Mouse (Mus musculus) liver, embryonic 13.5 days (tissue): ENCODE measurements around the gene Padi1. TPM values are rescaled to one million over a fixed set of nuclear protein-coding genes. Genes with fewer than 3 reads are reported as not detected.
A peak's percentile ranks its signal among the peaks of the same experiment; 100 is the strongest.

Source experiments
- ATAC-seq: fragments of 200-750 bp; cut with Nextera tagmentation; 2 replicates; pipeline ENCODE4 v1.8.0; 2017; ENCODE audit warnings: low read depth, mild to moderate bottlenecking, moderate number of reproducible peaks, moderate library complexity
- DNase-seq: peaks from one replicate; pipeline ENCODE4 v3.0.0; 2022
- H3K27ac ChIP-seq: fragments of 300-500 bp; sonication (generic); 2 replicates; pipeline ENCODE4 v1.5.1; 2015; ENCODE audit warnings: moderate library complexity, mild to moderate bottlenecking, inconsistent platforms
- H3K27me3 ChIP-seq: fragments of 300-500 bp; sonication (generic); 2 replicates; pipeline ENCODE4 v1.6.1; 2015; ENCODE audit warnings: mild to moderate bottlenecking, inconsistent platforms
- H3K36me3 ChIP-seq: fragments of 300-500 bp; sonication (generic); 2 replicates; pipeline ENCODE4 v1.6.1; 2015; ENCODE audit warnings: mild to moderate bottlenecking, inconsistent platforms
- H3K4me1 ChIP-seq: fragments of 300-500 bp; sonication (generic); replicated peaks from 2 replicates; pipeline ENCODE4 v1.6.1; 2015; ENCODE audit warnings: inconsistent platforms
- H3K4me2 ChIP-seq: fragments of 300-500 bp; sonication (generic); 2 replicates; pipeline ENCODE4 v1.6.1; 2015; ENCODE audit warnings: inconsistent platforms, mild to moderate bottlenecking, moderate library complexity
- H3K4me3 ChIP-seq: fragments of 300-500 bp; sonication (generic); replicated peaks from 2 replicates; pipeline ENCODE4 v1.5.1; 2015; ENCODE audit warnings: mild to moderate bottlenecking, inconsistent platforms
- H3K9ac ChIP-seq: fragments of 300-500 bp; sonication (generic); 2 replicates; pipeline ENCODE4 v1.6.1; 2015; ENCODE audit warnings: mild to moderate bottlenecking, inconsistent platforms
- H3K9me3 ChIP-seq: fragments of 300-500 bp; sonication (generic); replicated peaks from 2 replicates; pipeline ENCODE4 v1.6.1; 2016; ENCODE audit warnings: inconsistent platforms
- WGBS: fragments of 180-500 bp; shearing (Covaris S2); methylation state at CpG from one replicate; pipeline ENCODE4 v1.1.7; 2015; ENCODE audit not compliant: insufficient replicate concordance; 5-methylcytosine and 5-hydroxymethylcytosine counted together
- polyA plus RNA-seq: library from polyadenylated mRNA; unstranded; fragments of >200 nt; fragmentation: Nextera tagmentation; extraction: Ambion mirVana; gene quantifications from 2 replicates; pipeline ENCODE4 v1.2.1, GENCODE M21; 2015

The Padi1 gene
- polyA plus RNA-seq, 1 experiment from 2014 or later: 0.03 TPM

- H3K4me2 ChIP-seq: no peak overlapping the region
- no peaks in the 10 kb centered on the region for H3K9me3 ChIP-seq
- WGBS: 52% methylated on average over 3 of the region's 3 CpGs
- H3K27ac ChIP-seq: no peak overlapping the region
- no peak for DNase-seq
- peaks cover 15% of the 10 kb centered on the region for H3K27me3 ChIP-seq
- no peak overlapping the region for H3K9ac ChIP-seq
- H3K4me1 ChIP-seq: no peaks in the 10 kb centered on the region
- H3K36me3 ChIP-seq: no peaks in the 10 kb centered on the region
- H3K4me3 ChIP-seq: no peak overlapping the region
- ATAC-seq: no peak
Observed at GRCm38 (mm10) chr4:140801364-140801763, 44.2 kb downstream of the Padi1 start.

- no peaks in the 10 kb centered on the region for H3K4me1 ChIP-seq
- H3K4me2 ChIP-seq: no peak overlapping the region
- DNase-seq (no peak), ATAC-seq (no peak)
- no peak overlapping the region for H3K4me3 ChIP-seq
- H3K9me3 ChIP-seq: no peaks in the 10 kb centered on the region
- no peak overlapping the region for H3K27ac ChIP-seq
- WGBS: 65% methylated on average over 3 of the region's 3 CpGs
- no peak overlapping the region for H3K9ac ChIP-seq
- no peaks in the 10 kb centered on the region for H3K36me3 ChIP-seq
- H3K27me3 ChIP-seq: peaks cover 9% of the 10 kb centered on the region; the same call in 1 of the 2 replicates
Observed at GRCm38 (mm10) chr4:140796786-140797185, 48.8 kb downstream of the Padi1 start.

GRCm38 (mm10) chr4:140794678-140795077 lies 50.9 kb downstream of the Padi1 start:
- H3K4me1 ChIP-seq: no peaks in the 10 kb centered on the region

GRCm38 (mm10) chr4:140793795-140794194 lies 51.8 kb downstream of the Padi1 start:
- Histone ChIP-seq H3K27me3 (peaks cover 9% of the 10 kb centered on the region; the same call in 1 of the 2 replicates), H3K4me1 (peaks cover 3% of the 10 kb centered on the region; the same call in 1 of the 2 replicates), H3K4me3 (no peak overlapping the region), H3K36me3 (no peaks in the 10 kb centered on the region), H3K27ac (no peak overlapping the region), H3K9ac (no peak overlapping the region), H3K9me3 (no peaks in the 10 kb centered on the region), H3K4me2 (no peak overlapping the region)
- ATAC-seq (no peak), DNase-seq (no peak)
- WGBS: 60% methylated on average over 9 of the region's 9 CpGs

More at GRCm38 (mm10) chr4:140794678-140795077, 50.9 kb downstream of the Padi1 start:
- no peaks in the 10 kb centered on the region for H3K9me3 ChIP-seq
- WGBS: 78% methylated on average over 9 of the region's 9 CpGs
- ATAC-seq: no peak
- H3K4me3 ChIP-seq: no peak overlapping the region
- no peak overlapping the region for H3K4me2 ChIP-seq
- H3K27me3 ChIP-seq: peaks cover 9% of the 10 kb centered on the region; the same call in 1 of the 2 replicates
- no peak overlapping the region for H3K9ac ChIP-seq
- DNase-seq: no peak
- no peaks in the 10 kb centered on the region for H3K36me3 ChIP-seq
- H3K27ac ChIP-seq: no peak overlapping the region

- no peaks in the 10 kb centered on the region for H3K36me3 ChIP-seq
- H3K9ac ChIP-seq: no peak overlapping the region
- H3K4me1 ChIP-seq: peaks cover 6% of the 10 kb centered on the region; the same call in 1 of the 2 replicates
- no peak for DNase-seq
- no peak overlapping the region for H3K4me2 ChIP-seq
- H3K27ac ChIP-seq: no peak overlapping the region
- no peak for ATAC-seq
- H3K9me3 ChIP-seq: no peaks in the 10 kb centered on the region
- 0 out of 2 replicates have a peak, but pooled peaks cover 3% of the 10 kb centered on the region for H3K27me3 ChIP-seq
- no peak overlapping the region for H3K4me3 ChIP-seq
- 63% methylated on average over 7 of the region's 7 CpGs for WGBS
Observed at GRCm38 (mm10) chr4:140792584-140792983, 53.0 kb downstream of the Padi1 start.

GRCm38 (mm10) chr4:140791071-140791470 lies 54.5 kb downstream of the Padi1 start:
- DNase-seq: no peak
- Histone ChIP-seq H3K4me1 (peaks cover 6% of the 10 kb centered on the region; the same call in 1 of the 2 replicates), H3K4me3 (no peak overlapping the region), H3K36me3 (no peaks in the 10 kb centered on the region), H3K4me2 (no peak overlapping the region), H3K9me3 (no peaks in the 10 kb centered on the region), H3K27me3 (no peaks in the 10 kb centered on the region), H3K9ac (no peak overlapping the region), H3K27ac (no peak overlapping the region)
- 67% methylated on average over 16 of the region's 16 CpGs for WGBS
- no peak for ATAC-seq

GRCm38 (mm10) chr4:140789983-140790382 lies 55.6 kb downstream of the Padi1 start:
- H3K4me1 ChIP-seq: peaks cover 6% of the 10 kb centered on the region; the same call in 1 of the 2 replicates
- H3K4me3 ChIP-seq: no peak overlapping the region
- ATAC-seq (no peak), DNase-seq (no peak)
- no peaks in the 10 kb centered on the region for H3K9me3 ChIP-seq
- no peak overlapping the region for H3K9ac ChIP-seq
- H3K27ac ChIP-seq: no peak overlapping the region
- WGBS: 71% methylated on average over 4 of the region's 4 CpGs
- H3K4me2 ChIP-seq: no peak overlapping the region
- H3K27me3 ChIP-seq: no peaks in the 10 kb centered on the region
- no peaks in the 10 kb centered on the region for H3K36me3 ChIP-seq

GRCm38 (mm10) chr4:140788983-140789382 lies 56.6 kb downstream of the Padi1 start:
- H3K9me3 ChIP-seq: no peaks in the 10 kb centered on the region
- peak; percentile 63 for DNase-seq
- WGBS: 48% methylated on average over 6 of the region's 6 CpGs
- no peak overlapping the region for H3K27ac ChIP-seq
- H3K4me3 ChIP-seq: no peak overlapping the region
- no peak overlapping the region for H3K4me2 ChIP-seq
- ATAC-seq: no peak
- peaks cover 6% of the 10 kb centered on the region; the same call in 1 of the 2 replicates for H3K4me1 ChIP-seq
- no peaks in the 10 kb centered on the region for H3K27me3 ChIP-seq
- H3K9ac ChIP-seq: no peak overlapping the region
- no peaks in the 10 kb centered on the region for H3K36me3 ChIP-seq

GRCm38 (mm10) chr4:140788264-140788663 lies 57.3 kb downstream of the Padi1 start:
- H3K4me2 ChIP-seq: no peak overlapping the region
- H3K4me3 ChIP-seq: no peak overlapping the region
- no peak overlapping the region for H3K27ac ChIP-seq
- H3K9me3 ChIP-seq: no peaks in the 10 kb centered on the region
- H3K9ac ChIP-seq: no peak overlapping the region
- H3K36me3 ChIP-seq: no peaks in the 10 kb centered on the region
- no peaks in the 10 kb centered on the region for H3K27me3 ChIP-seq
- DNase-seq (no peak), ATAC-seq (no peak)
- H3K4me1 ChIP-seq: peaks cover 6% of the 10 kb centered on the region; the same call in 1 of the 2 replicates
- WGBS: 56% methylated on average over 6 of the region's 6 CpGs

- H3K4me1 ChIP-seq: peaks cover 6% of the 10 kb centered on the region; the same call in 1 of the 2 replicates
- H3K4me3 ChIP-seq: no peak overlapping the region
- H3K27ac ChIP-seq: no peak overlapping the region
- 31% methylated on average over 4 of the region's 4 CpGs for WGBS
- no peak for ATAC-seq
- H3K4me2 ChIP-seq: no peak overlapping the region
- DNase-seq: no peak
- H3K36me3 ChIP-seq: no peaks in the 10 kb centered on the region
- H3K9ac ChIP-seq: no peak overlapping the region
- H3K9me3 ChIP-seq: no peaks in the 10 kb centered on the region
- no peaks in the 10 kb centered on the region for H3K27me3 ChIP-seq
Observed at GRCm38 (mm10) chr4:140787414-140787813, 58.2 kb downstream of the Padi1 start.

- H3K4me3 ChIP-seq: no peak overlapping the region
- no peaks in the 10 kb centered on the region for H3K27me3 ChIP-seq
- no peak overlapping the region for H3K4me2 ChIP-seq
- H3K4me1 ChIP-seq: peaks cover 7% of the 10 kb centered on the region; the same call in 1 of the 2 replicates
- no peaks in the 10 kb centered on the region for H3K9me3 ChIP-seq
- no peak for DNase-seq
- ATAC-seq: no peak
- 59% methylated on average over 5 of the region's 5 CpGs for WGBS
- H3K27ac ChIP-seq: no peak overlapping the region
- H3K9ac ChIP-seq: no peak overlapping the region
- no peaks in the 10 kb centered on the region for H3K36me3 ChIP-seq
Observed at GRCm38 (mm10) chr4:140785217-140785616, 60.4 kb downstream of the Padi1 start.

- H3K9me3 ChIP-seq: no peaks in the 10 kb centered on the region
- no peak overlapping the region for H3K27ac ChIP-seq
- no peak overlapping the region for H3K4me3 ChIP-seq
- 81% methylated on average over 9 of the region's 9 CpGs for WGBS
- ATAC-seq: no peak
- DNase-seq: no peak
- H3K9ac ChIP-seq: no peak overlapping the region
- H3K36me3 ChIP-seq: no peaks in the 10 kb centered on the region
- H3K4me2 ChIP-seq: no peak overlapping the region
- H3K4me1 ChIP-seq: peaks cover 12% of the 10 kb centered on the region
- H3K27me3 ChIP-seq: no peaks in the 10 kb centered on the region
Observed at GRCm38 (mm10) chr4:140784292-140784945, 61.2 kb downstream of the Padi1 start.
